Mouse (Mus musculus) embryo, embryonic 11 days (tissue): Measurements from ENCODE around the gene Zc3h10.
"Not testable (repeated sequence)": the region's sequence is repeated elsewhere in the genome, so short reads cannot be mapped to it uniquely, and the experiment has no call there.

Experiments
- DNase-seq: peaks from one replicate; pipeline ENCODE4 v3.0.0-alpha.2; 2015

Zc3h10 gene

GRCm38 (mm10) chr10:128495270-128495669 lies 52.3 kb downstream of the Zc3h10 start:
- DNase-seq = no peak

DNA sequence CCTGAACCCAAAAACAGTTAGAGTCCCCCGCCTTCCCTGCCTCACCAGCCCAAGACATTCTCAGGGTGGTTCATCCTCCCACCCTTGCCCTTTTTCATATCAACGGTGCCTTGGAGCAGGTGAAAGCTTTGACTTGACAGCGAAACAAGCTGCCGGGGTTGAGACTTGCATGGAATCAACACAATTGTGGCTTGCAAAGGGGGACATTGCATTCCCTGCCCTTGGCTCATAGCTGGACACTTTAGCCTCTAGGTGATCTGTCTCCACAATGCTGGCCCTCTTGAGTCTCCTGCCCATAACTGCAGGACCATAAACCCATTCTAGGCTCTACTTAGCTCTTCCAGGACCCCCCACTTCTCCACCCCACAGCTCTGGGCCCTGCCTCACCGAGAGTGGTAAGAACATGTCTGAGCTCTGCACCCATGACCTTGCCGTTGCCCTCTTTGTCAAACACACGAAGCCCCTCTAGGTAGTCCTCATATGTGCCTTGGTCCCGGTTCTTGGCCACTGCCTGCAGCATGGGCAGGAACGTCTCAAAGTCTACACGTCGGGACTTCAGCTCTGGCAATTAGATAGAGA lies 52.8 kb downstream of the Zc3h10 start:
- DNase-seq = no peak

- DNase-seq = peak; percentile 98
Measured at GRCm38 (mm10) chr10:128493695-128494666, 53.6 kb downstream of the Zc3h10 start, which contains the start of gene Myl6. Gene Myl6 (minus strand): TSS chr10:128494145.

- peak; percentile 38 for DNase-seq
Measured at GRCm38 (mm10) chr10:128493319-128493694, 54.3 kb downstream of the Zc3h10 start.

DNA sequence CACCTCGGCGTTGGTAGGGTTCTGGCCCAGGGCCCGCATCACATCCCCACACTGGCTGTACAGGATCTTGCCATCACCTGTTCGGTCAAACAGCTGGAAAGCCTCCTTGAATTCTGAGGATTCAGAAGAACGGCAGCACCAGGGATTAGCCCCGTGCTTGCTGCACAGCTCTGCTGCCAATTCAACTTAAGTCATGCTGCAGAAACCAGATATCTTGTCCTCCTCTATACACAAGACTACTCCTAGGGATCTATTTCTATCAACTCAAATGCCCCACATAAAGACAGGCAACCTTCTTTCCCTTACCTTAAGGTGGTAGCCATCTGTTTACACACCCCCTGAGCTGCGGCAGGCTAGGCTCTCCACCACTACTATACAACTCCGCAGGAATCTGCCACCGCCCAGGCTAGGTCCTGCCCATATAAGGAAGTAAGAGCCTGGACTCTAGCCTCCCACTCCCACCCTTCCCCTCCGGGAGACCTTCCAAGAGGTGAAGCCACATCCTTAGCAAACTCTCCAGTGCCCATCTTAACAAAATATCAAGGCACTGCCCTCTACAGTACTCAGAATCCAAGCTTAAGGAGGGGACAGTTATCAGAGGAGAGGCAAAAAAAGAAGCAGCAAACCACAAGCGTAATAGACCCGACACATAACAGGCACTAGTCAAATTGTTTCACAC lies 54.8 kb downstream of the Zc3h10 start:
- DNase-seq = peak; percentile 74

DNA sequence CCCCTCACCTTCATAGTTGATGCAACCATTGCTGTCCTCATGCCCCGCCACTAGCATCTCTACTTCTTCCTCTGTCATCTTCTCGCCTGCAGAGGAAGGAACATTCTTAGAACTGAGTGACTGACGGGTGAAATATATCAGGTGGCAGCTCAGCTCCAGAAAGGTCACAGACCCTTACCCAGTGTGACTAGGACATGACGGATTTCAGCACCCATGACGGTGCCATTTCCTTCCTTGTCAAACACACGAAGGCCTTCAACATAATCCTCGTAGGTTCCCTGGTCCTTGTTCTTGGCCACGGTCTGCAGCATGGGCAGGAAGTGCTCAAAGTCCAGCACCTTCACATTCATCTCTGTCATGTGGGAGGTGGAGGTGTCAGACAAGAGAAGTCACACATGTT lies 55.5 kb downstream of the Zc3h10 start:
- DNase-seq = not testable (repeated sequence)
